Mouse (Mus musculus): ENCODE results near the gene Aff3.
"Not testable (repeated sequence)": the region's sequence is repeated elsewhere in the genome, so short reads cannot be mapped to it uniquely, and the experiment has no call there.

DNA sequence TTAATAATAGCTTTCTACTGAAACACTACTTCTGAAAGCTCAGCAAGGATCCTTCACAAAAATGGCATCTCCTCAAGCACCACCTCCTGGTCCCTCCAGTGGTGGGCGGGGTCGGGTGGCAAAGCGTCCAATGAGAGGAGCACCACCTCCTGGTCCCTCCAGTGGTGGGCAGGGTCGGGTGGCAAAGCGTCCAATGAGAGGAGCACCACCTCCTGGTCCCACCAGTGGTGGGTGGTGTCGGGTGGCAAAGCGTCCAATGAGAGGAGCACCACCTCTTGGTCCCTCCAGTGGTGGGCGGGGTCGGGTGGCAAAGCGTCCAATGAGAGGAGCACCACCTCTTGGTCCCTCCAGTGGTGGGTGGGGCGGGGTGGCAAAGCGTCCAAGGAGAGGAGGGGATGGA, 234.4 kb downstream of the Aff3 start:
- TF ChIP-seq CTCF (IDR thresholded peaks at IDR 0.05); POLR2A (IDR thresholded peaks at IDR 0.05; ENCODE audit: insufficient read depth, low read depth, low read length): not testable (repeated sequence)
